Comparison of ENCODE assay signal across 18 mouse cellular contexts in genomic region chr12:95388185-95388584, GRCm38 (mm10).
DNase-seq lines count a peak whose midpoint lies in the region; ATAC-seq and TF ChIP-seq lines count a peak whose summit lies in the region.
"Had no signal": no experiment of that assay in that cellular context is flagged by ENCODE, and none has a peak within 500 bp of the region (broad histone marks: within the 10 kb centered on the region; RNA-seq: fewer than 3 reads in every experiment).

No protein-coding gene starts in this region.

- no peak overlapping the region for H3K9ac ChIP-seq in forebrain, embryonic 16.5 days (replicated peaks; ENCODE audit: low read depth, low read length)
- H3K9ac ChIP-seq: heart, embryonic 13.5 days; limb, embryonic 13.5 days; neural tube, embryonic 13.5 days had no signal

- H3K36me3 ChIP-seq in forebrain, embryonic 16.5 days (ENCODE audit: control insufficient read depth, insufficient read depth) = no peaks in the 10 kb centered on the region
- H3K36me3 ChIP-seq: heart, embryonic 13.5 days; hindbrain, embryonic 10.5 days; limb, embryonic 13.5 days; neural tube, embryonic 13.5 days had no signal

- DNase-seq in layer of hippocampus, adult 11-12 months (ENCODE audit: low spot score) = peak; percentile 75
- peak; percentile 46 to 53 for DNase-seq in left cerebral cortex, adult 18-20 months (ENCODE audit: low spot score in 2 of 2)
- DNase-seq in right cerebral cortex, postnatal 14 days = peak; percentile 6
- DNase-seq in cerebellum, adult 2 months = no peak
- no peak for DNase-seq in urinary bladder, adult 18-20 months (ENCODE audit: low spot score in 2 of 2)
- DNase-seq in urinary bladder, postnatal 14 days (ENCODE audit: low spot score) = no peak
- DNase-seq: cerebellum, adult 9-10 months; gastrocnemius, postnatal 36 days; lung, adult 18-20 months; thymus, adult 18-20 months had no signal

- H3K27me3 ChIP-seq in forebrain, embryonic 16.5 days (replicated peaks; ENCODE audit: control insufficient read depth, insufficient read depth, low read length) = no peaks in the 10 kb centered on the region
- no peaks in the 10 kb centered on the region for H3K27me3 ChIP-seq in cerebellum, adult 2 months (ENCODE audit: control insufficient read depth, insufficient read depth, low read length)
- H3K27me3 ChIP-seq: heart, embryonic 13.5 days; limb, embryonic 13.5 days; megakaryocyte, embryonic 14.5 days; neural tube, embryonic 13.5 days had no signal

- H3K4me1 ChIP-seq in forebrain, embryonic 16.5 days (replicated peaks; ENCODE audit: control insufficient read depth, insufficient read depth, low read length) = peaks cover 5% of the 10 kb centered on the region
- H3K4me1 ChIP-seq in cerebellum, adult 2 months (ENCODE audit: control insufficient read depth, insufficient read depth, low read length) = no peaks in the 10 kb centered on the region
- H3K4me1 ChIP-seq: heart, embryonic 13.5 days; megakaryocyte, embryonic 14.5 days had no signal

- TF ChIP-seq POLR2A in cerebellum, adult 2 months (IDR thresholded peaks at IDR 0.05; ENCODE audit: borderline replicate concordance, insufficient read depth, low read length) = no peak

- peak; percentile 65 for ATAC-seq in forebrain, embryonic 16.5 days
- ATAC-seq: CD4-positive, CD25-positive, alpha-beta regulatory T cell, adult 4 months had no signal

- H3K4me3 ChIP-seq in forebrain, embryonic 16.5 days (replicated peaks; ENCODE audit: low read length) = no peak overlapping the region
- no peak overlapping the region for H3K4me3 ChIP-seq in cerebellum, adult 2 months (replicated peaks; ENCODE audit: insufficient read depth, low read depth, low read length)
- H3K4me3 ChIP-seq: heart, embryonic 13.5 days; hindbrain, embryonic 10.5 days; limb, embryonic 13.5 days; megakaryocyte, embryonic 14.5 days; neural tube, embryonic 13.5 days had no signal

- TF ChIP-seq CTCF in cerebellum, adult 2 months (IDR thresholded peaks at IDR 0.05; ENCODE audit: borderline replicate concordance, insufficient read depth, low read depth, low read length) = no peak

- H3K27ac ChIP-seq in forebrain, embryonic 16.5 days (ENCODE audit: low read length) = no peak overlapping the region
- H3K27ac ChIP-seq in cerebellum, adult 2 months (ENCODE audit: insufficient read depth, low read length) = no peak overlapping the region
- H3K27ac ChIP-seq: heart, embryonic 13.5 days; hindbrain, embryonic 10.5 days; kidney, postnatal 0 days; limb, embryonic 13.5 days; neural tube, embryonic 13.5 days had no signal

- 61% methylated on average over 2 of the region's 2 CpGs for WGBS in forebrain, embryonic 16.5 days
- 19% methylated on average over 2 of the region's 2 CpGs for WGBS in cerebellum, adult 2 months

- no peak overlapping the region for H3K4me2 ChIP-seq in forebrain, embryonic 16.5 days (ENCODE audit: low read length)
- H3K4me2 ChIP-seq: heart, embryonic 13.5 days; limb, embryonic 13.5 days; neural tube, embryonic 13.5 days had no signal

- no peaks in the 10 kb centered on the region for H3K9me3 ChIP-seq in forebrain, embryonic 16.5 days (ENCODE audit: control insufficient read depth, low read length)
- H3K9me3 ChIP-seq: heart, embryonic 13.5 days; hindbrain, embryonic 10.5 days; limb, embryonic 13.5 days; megakaryocyte, embryonic 14.5 days; neural tube, embryonic 13.5 days had no signal

Comparison
In these comparisons a context has a peak if more than half of its experiments do, and no peak if none do; other contexts are left out.
1. DNase-seq: peak in layer of hippocampus, adult 11-12 months (single experiment), left cerebral cortex, adult 18-20 months (2 of 2) and right cerebral cortex, postnatal 14 days (single experiment); none in cerebellum, adult 2 months (0 of 2), urinary bladder, adult 18-20 months (0 of 2) and urinary bladder, postnatal 14 days (single experiment).